Mouse (Mus musculus) kidney, embryonic 14.5 days (tissue): ENCODE results near the gene Hoxa7. TPM values are rescaled to one million over a fixed set of nuclear protein-coding genes. Genes with fewer than 3 reads are reported as not detected.

ENCODE experiments used
- ATAC-seq: fragments of 200-750 bp; cut with Nextera tagmentation; 2 replicates; pipeline ENCODE4 v1.8.0; 2017; ENCODE audit warnings: moderate number of reproducible peaks, mild to moderate bottlenecking, moderate TSS enrichment, moderate library complexity; ENCODE audit not compliant: low FRiP score, low TSS enrichment
- H3K27ac ChIP-seq: fragments of 300-500 bp; sonication (generic); 2 replicates; pipeline ENCODE4 v1.5.1; 2014; ENCODE audit warnings: low read depth, mild to moderate bottlenecking, low read length, moderate library complexity, mixed read lengths
- H3K27me3 ChIP-seq: fragments of 300-500 bp; sonication (generic); 2 replicates; pipeline ENCODE4 v1.6.1; 2014; ENCODE audit warnings: mild to moderate bottlenecking, low read length; ENCODE audit not compliant: control insufficient read depth, insufficient read depth
- H3K36me3 ChIP-seq: fragments of 300-500 bp; sonication (generic); 2 replicates; pipeline ENCODE4 v1.6.1; 2014; ENCODE audit warnings: low read length, mixed read lengths; ENCODE audit not compliant: control insufficient read depth, insufficient read depth
- H3K4me1 ChIP-seq: fragments of 300-500 bp; sonication (generic); 2 replicates; pipeline ENCODE4 v1.6.1; 2014; ENCODE audit warnings: low read length, mixed read lengths; ENCODE audit not compliant: control insufficient read depth, insufficient read depth
- H3K4me2 ChIP-seq: fragments of 300-500 bp; sonication (generic); replicated peaks from 2 replicates; pipeline ENCODE4 v1.6.1; 2014; ENCODE audit warnings: low read depth, mild to moderate bottlenecking, low read length
- H3K4me3 ChIP-seq: fragments of 300-500 bp; sonication (generic); 2 replicates; pipeline ENCODE4 v1.5.1; 2014; ENCODE audit warnings: mild to moderate bottlenecking, low read length
- H3K9ac ChIP-seq: fragments of 300-500 bp; sonication (generic); 2 replicates; pipeline ENCODE4 v1.6.1; 2014; ENCODE audit warnings: low read depth, mild to moderate bottlenecking, low read length, moderate library complexity
- H3K9me3 ChIP-seq: fragments of 300-500 bp; sonication (generic); 2 replicates; pipeline ENCODE4 v1.6.1; 2016; ENCODE audit warnings: low read length; ENCODE audit not compliant: control insufficient read depth
- WGBS: fragments of 180-500 bp; shearing (Covaris S2); extraction: QIAGEN DNeasy Blood & Tissue Kit; methylation state at CpG from one replicate; pipeline ENCODE4 v1.1.7; 2014; 5-methylcytosine and 5-hydroxymethylcytosine counted together
- polyA plus RNA-seq: library from polyadenylated mRNA; unstranded; fragments of >200 nt; fragmentation: Nextera tagmentation; extraction: Ambion mirVana; gene quantifications from 2 replicates; pipeline ENCODE4 v1.2.1, GENCODE M21; 2014

The Hoxa7 gene
- polyA plus RNA-seq, 1 experiment from 2014 or later, result 19.1 TPM

DNA sequence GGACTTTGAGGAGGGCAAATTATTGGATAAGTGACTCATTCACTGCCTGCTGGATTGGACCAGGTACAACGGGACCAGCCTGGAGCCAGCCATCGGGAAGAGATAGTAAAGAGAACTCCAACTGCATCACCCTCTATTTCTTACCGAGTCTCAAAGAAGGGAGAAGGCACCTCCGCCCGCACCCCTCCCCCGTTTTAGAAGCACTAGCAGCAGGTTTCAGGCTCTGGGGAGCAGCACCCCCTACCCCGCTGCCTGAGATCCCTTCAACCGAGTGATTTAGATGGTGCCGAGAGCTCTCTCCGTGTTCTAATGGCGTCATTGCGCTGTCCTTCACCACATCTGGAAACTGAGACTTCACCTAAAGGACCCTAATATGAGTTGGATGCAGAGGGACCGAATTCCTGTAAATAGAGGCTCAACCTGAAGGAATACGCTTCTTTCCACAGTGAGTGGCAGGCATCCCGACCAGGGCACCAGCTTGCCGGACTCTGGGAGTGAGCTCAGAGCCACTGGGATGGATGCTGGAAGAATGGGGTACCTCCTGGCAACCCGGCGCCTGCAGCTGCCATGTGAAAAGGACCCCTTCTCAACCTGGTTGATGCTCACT is 43.8 kb upstream of the Hoxa7 start:
- 2% methylated on average over 18 of the region's 18 CpGs for WGBS
- H3K27me3 ChIP-seq, result peaks cover 86% of the 10 kb centered on the region
- H3K4me3 ChIP-seq, result no peak overlapping the region
- ATAC-seq, result no peak
- H3K9ac ChIP-seq, result no peak overlapping the region
- no peaks in the 10 kb centered on the region for H3K36me3 ChIP-seq
- H3K4me2 ChIP-seq, result no peak overlapping the region
- H3K27ac ChIP-seq, result no peak overlapping the region
- H3K4me1 ChIP-seq, result no peaks in the 10 kb centered on the region
- no peaks in the 10 kb centered on the region for H3K9me3 ChIP-seq

DNA sequence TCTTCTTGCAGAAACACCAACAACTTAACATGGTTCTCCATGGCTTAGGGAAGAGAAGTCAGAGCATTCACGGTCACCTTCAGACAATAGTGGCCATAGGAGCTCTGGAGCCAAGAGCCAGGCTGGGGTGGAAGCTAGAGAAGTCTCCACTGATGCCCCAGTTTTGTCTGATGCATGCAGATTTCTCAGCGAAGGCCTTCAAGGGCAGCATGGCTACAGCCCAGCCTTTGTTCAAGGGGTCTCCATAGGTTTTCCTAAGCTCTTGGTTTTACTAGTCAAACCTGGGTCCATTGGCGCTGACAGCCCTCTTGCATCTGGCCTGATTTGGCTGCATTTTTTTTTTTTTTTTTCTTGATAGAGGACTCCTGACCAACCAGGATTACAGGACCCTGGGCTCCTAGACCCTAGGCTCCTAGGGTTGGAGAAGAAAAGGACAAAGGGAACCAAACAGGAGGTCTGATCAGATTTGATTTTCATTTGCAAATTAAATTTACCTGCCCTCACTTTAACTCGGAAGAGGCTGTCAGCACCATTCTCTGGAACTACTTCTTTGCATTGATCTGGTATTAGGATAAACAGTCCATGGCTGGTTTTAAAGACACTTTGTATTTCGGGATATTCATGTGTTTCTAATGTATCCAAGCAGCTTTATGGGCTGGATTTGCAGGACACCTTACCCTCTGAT is 42.6 kb upstream of the Hoxa7 start:
- no peak overlapping the region for H3K4me3 ChIP-seq
- no peaks in the 10 kb centered on the region for H3K9me3 ChIP-seq
- no peak overlapping the region for H3K9ac ChIP-seq
- H3K4me2 ChIP-seq, result no peak overlapping the region
- no peaks in the 10 kb centered on the region for H3K36me3 ChIP-seq
- 7% methylated on average over 5 of the region's 5 CpGs for WGBS
- no peak overlapping the region for H3K27ac ChIP-seq
- H3K27me3 ChIP-seq, result peaks cover 86% of the 10 kb centered on the region
- peaks cover 4% of the 10 kb centered on the region; the same call in 1 of the 2 replicates for H3K4me1 ChIP-seq
- ATAC-seq, result no peak

DNA sequence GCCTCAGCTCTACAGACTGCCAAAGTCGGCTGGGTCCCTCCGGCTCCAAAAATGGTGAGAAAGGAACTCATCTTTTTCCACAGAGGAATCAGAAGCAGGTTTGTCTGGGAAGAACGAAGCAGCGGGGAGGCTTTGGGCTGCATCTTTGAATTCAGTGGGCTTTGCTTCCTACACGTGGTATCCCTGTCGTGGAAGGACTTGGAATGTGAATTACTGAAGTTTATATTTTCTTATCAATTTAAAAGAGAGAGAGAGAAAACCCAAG is 41.6 kb upstream of the Hoxa7 start:
- H3K4me1 ChIP-seq, result peaks cover 4% of the 10 kb centered on the region; the same call in 1 of the 2 replicates
- WGBS, result under 1% methylated on average over 6 of the region's 6 CpGs
- no peak overlapping the region for H3K4me3 ChIP-seq
- H3K4me2 ChIP-seq, result no peak overlapping the region
- no peaks in the 10 kb centered on the region for H3K36me3 ChIP-seq
- no peaks in the 10 kb centered on the region for H3K9me3 ChIP-seq
- no peak overlapping the region for H3K27ac ChIP-seq
- H3K27me3 ChIP-seq, result peaks cover 84% of the 10 kb centered on the region
- ATAC-seq, result no peak
- no peak overlapping the region for H3K9ac ChIP-seq

DNA sequence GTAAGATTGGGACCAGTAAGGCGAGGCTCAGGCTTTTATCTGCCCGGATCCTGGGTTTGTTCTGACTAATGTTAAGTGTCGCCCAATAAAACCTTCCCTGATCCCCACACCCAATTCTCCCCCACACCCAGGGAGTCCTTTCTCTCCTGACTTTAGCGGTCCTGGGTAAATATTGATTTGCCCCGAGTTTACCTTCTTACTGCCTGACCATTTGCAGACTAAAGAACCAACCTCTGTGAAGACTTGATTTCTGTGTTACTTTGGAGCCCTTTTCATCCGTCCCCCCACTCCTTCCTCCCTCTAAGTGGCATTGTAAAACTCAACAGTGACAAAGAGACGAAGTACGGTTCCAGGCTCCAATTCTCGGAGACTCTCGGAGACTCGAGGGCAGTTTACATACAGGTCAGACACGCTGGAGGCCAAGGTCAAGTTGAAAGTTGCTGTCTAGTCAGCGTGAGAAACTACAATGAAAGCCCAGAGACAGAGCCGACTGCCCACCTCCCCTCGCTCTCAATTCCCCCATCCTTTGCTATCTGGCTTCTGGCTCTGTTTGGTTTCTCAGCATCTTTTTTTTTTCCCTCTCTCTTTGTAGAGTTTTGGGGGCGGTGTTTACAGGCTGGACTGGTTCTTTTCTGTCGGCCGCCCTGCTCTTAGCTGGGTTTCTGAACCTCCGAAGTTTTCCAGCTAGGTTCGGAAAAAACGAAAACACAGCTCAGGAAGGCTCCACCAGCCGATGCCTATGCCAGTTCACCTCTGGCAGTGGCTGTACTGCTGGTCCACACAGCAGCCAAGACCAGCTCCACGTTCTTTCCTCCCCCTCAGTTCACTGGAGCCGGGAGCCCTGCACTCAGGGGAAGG is 41.0 kb upstream of the Hoxa7 start:
- WGBS, result under 1% methylated on average over 24 of the region's 24 CpGs
- Histone ChIP-seq H3K4me2 (no peak overlapping the region), H3K9me3 (no peaks in the 10 kb centered on the region), H3K4me3 (no peak overlapping the region), H3K27me3 (peaks cover 83% of the 10 kb centered on the region), H3K27ac (no peak overlapping the region), H3K4me1 (peaks cover 4% of the 10 kb centered on the region; the same call in 1 of the 2 replicates), H3K36me3 (no peaks in the 10 kb centered on the region), H3K9ac (no peak overlapping the region)
- no peak for ATAC-seq

DNA sequence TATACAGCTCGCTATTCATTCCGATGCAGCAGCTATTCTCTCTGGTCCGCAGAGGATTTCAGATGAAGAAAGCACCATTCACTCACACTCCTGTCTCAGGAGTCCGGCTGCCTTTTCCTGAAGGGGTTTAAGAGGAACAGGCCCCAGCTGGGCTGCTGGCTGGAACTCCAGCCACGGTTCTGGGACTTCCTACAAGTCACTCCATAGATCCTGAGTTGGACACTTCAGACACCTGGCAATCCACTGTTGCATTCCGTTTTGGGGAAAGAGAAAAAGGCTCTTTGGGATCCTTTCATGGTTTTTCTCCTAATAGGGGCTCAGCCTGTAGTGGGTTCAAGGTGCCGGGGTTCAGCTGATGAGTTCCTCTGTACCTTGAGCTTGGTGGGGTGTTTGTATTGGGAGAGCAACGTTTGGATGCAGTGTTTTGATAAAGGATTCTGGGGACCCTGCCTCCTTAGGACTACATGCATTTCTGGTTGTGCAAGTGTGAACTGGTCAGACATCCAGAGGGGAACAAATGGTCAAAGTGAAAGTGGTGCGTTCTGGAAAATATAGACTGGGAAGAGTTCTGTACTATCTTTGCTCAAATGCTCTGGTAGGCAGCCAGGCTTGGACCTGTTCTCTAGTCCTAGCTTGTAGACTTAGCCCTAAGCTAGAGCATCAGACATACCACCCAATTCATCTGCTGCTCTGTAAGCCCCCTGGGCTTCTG is 40.3 kb upstream of the Hoxa7 start:
- H3K4me3 ChIP-seq, result no peak overlapping the region
- no peak for ATAC-seq
- no peak overlapping the region for H3K27ac ChIP-seq
- H3K9me3 ChIP-seq, result no peaks in the 10 kb centered on the region
- H3K27me3 ChIP-seq, result peaks cover 83% of the 10 kb centered on the region
- no peaks in the 10 kb centered on the region for H3K36me3 ChIP-seq
- H3K4me1 ChIP-seq, result peaks cover 4% of the 10 kb centered on the region; the same call in 1 of the 2 replicates
- WGBS, result 3% methylated on average over 9 of the region's 9 CpGs
- H3K9ac ChIP-seq, result no peak overlapping the region
- H3K4me2 ChIP-seq, result no peak overlapping the region

DNA sequence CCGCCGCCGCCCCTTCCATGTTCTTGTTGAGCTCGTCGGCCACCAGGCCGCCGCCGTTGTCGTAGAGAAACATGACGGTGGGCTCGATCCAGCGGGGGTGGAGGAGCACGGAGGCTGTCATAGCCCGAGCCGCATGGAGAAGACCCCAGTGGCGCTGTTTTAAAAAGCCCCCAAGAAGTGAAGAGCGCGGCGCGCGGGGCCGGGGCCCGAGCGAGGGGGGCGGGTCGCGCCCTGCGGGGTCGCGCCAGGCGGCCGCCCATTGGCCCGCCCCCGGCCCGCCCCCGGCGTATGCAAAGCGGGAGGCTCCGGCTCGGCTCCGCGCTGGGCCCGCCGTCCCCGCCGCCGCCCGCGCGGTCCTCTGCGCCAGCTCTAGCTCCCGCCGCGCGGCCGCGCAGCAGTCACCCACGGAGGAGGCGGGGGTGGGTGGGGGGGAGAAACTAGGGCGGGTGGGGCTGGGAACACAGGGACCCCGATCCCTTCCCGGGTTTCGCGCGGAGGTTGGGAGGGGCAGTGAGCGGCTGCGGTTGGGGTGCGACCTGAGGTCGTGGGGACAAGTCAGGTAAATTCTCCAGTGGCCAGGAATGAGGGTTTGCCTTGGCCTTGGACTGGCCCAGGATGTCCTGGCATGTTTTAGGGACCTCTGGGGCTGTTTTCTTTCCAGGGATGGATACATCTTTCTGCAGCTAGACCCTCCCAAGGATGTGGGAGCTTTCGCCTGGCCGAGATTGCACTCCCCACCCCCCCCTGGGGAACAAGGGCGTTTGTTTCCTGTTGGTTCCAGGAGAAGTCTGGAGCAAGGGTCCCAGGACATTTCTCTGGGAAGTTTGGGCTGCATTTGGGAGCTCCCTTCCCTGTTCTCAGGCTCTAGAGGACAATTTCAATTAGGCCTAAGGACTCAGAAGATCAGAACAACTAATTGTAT is 39.3 kb upstream of the Hoxa7 start, which contains the start of gene Hoxa13:
Gene Hoxa13 (minus strand): TSS at position 227 of the 922 bp plus-strand sequence.
- WGBS, result under 1% methylated on average over 47 of the region's 72 CpGs
- ATAC-seq, result peak; percentile 84
- no peak within 1 kb of the TSS for H3K27ac ChIP-seq
- peak within 1 kb of the TSS; percentile 28; the same call in 1 of the 2 replicates for H3K9ac ChIP-seq
- H3K4me2 ChIP-seq, result peak within 1 kb of the TSS; percentile 68
- peaks cover 84% of the 10 kb centered on the region for H3K27me3 ChIP-seq
- H3K36me3 ChIP-seq, result no peaks in the 10 kb centered on the region
- H3K9me3 ChIP-seq, result no peaks in the 10 kb centered on the region
- H3K4me3 ChIP-seq, result peak within 1 kb of the TSS; percentile 39
- peaks cover 4% of the 10 kb centered on the region; the same call in 1 of the 2 replicates for H3K4me1 ChIP-seq

DNA sequence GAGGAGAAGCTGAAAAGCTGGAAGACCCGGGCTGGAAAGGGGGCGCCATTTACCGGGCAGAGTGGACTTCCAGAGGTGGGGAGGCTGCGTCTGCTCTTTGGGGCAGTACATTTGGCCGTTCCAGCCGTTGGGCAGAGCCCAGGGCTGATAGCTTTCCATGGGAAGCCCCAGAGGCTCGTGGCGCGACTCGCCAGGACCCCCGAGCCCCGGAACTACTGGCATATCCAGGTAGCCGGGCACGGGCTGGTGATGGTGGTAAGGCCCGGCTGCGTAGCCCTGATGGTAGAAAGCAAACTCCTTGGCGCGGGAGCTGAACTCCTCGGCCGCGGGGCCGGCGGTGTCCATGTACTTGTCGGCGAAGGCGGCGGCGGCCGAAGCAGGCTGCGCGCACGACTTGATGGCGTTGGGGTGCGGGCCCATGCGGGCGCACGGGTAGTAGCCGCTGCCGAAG is 38.2 kb upstream of the Hoxa7 start:
- H3K27me3 ChIP-seq, result peaks cover 83% of the 10 kb centered on the region
- H3K9me3 ChIP-seq, result no peaks in the 10 kb centered on the region
- peak overlapping the region; percentile 39 for H3K4me3 ChIP-seq
- peaks cover 4% of the 10 kb centered on the region; the same call in 1 of the 2 replicates for H3K4me1 ChIP-seq
- H3K4me2 ChIP-seq, result peak overlapping the region; percentile 68
- ATAC-seq, result no peak
- no peak overlapping the region for H3K9ac ChIP-seq
- H3K27ac ChIP-seq, result no peak overlapping the region
- H3K36me3 ChIP-seq, result no peaks in the 10 kb centered on the region
- 1% methylated on average over 37 of the region's 39 CpGs for WGBS
